Mouse (Mus musculus) embryonic facial prominence, embryonic 14.5 days (tissue): Measurements from ENCODE around the gene Cnih1. TPM values are rescaled to one million over a fixed set of nuclear protein-coding genes. Genes with fewer than 3 reads are reported as not detected.
"Not testable (repeated sequence)": the region's sequence is repeated elsewhere in the genome, so short reads cannot be mapped to it uniquely, and the experiment has no call there.

ENCODE experiments used
- ATAC-seq: fragments of 200-750 bp; cut with Nextera tagmentation; 2 replicates; pipeline ENCODE4 v1.8.0; 2017; ENCODE audit warnings: low read depth, moderate number of reproducible peaks, moderate TSS enrichment
- DNase-seq: peaks from one replicate; pipeline ENCODE4 v3.0.0-alpha.2; 2015; ENCODE audit warnings: low spot score
- H3K27ac ChIP-seq: fragments of 300-500 bp; sonication (generic); replicated peaks from 2 replicates; pipeline ENCODE4 v1.5.1; 2014; ENCODE audit warnings: low read depth, mild to moderate bottlenecking, low read length, moderate library complexity
- H3K27me3 ChIP-seq: fragments of 300-500 bp; sonication (generic); replicated peaks from 2 replicates; pipeline ENCODE4 v1.6.1; 2014; ENCODE audit warnings: low read length; ENCODE audit not compliant: control insufficient read depth, insufficient read depth
- H3K36me3 ChIP-seq: fragments of 300-500 bp; sonication (generic); 2 replicates; pipeline ENCODE4 v1.6.1; 2014; ENCODE audit warnings: low read length, mixed read lengths; ENCODE audit not compliant: control insufficient read depth, insufficient read depth
- H3K4me1 ChIP-seq: fragments of 300-500 bp; sonication (generic); 2 replicates; pipeline ENCODE4 v1.6.1; 2014; ENCODE audit warnings: antibody characterized with exemption, low read length; ENCODE audit not compliant: control insufficient read depth, insufficient read depth
- H3K4me2 ChIP-seq: fragments of 300-500 bp; sonication (generic); 2 replicates; pipeline ENCODE4 v1.6.1; 2014; ENCODE audit warnings: low read depth, mild to moderate bottlenecking, low read length, moderate library complexity, mixed read lengths
- H3K4me3 ChIP-seq: fragments of 300-500 bp; sonication (generic); 2 replicates; pipeline ENCODE4 v1.5.1; 2014; ENCODE audit warnings: low read depth, mild to moderate bottlenecking, low read length
- H3K9ac ChIP-seq: fragments of 300-500 bp; sonication (generic); 2 replicates; pipeline ENCODE4 v1.6.1; 2014; ENCODE audit warnings: low read depth, mild to moderate bottlenecking, low read length, moderate library complexity, mixed read lengths
- H3K9me3 ChIP-seq: fragments of 300-500 bp; sonication (generic); 2 replicates; pipeline ENCODE4 v1.6.1; 2016; ENCODE audit warnings: low read length; ENCODE audit not compliant: control insufficient read depth
- WGBS: fragments of 180-500 bp; shearing (Covaris S2); extraction: QIAGEN DNeasy Blood & Tissue Kit; methylation state at CpG from one replicate; pipeline ENCODE4 v1.1.7; 2014; 5-methylcytosine and 5-hydroxymethylcytosine counted together
- polyA plus RNA-seq: library from polyadenylated mRNA; unstranded; fragments of >200 nt; fragmentation: Nextera tagmentation; extraction: Ambion mirVana; gene quantifications from 2 replicates; pipeline ENCODE4 v1.2.1, GENCODE M21; 2014

Gene Cnih1
- polyA plus RNA-seq, 1 experiment from 2014 or later: 214 TPM

GRCm38 (mm10) chr14:46821271-46821872, 33.2 kb upstream of the Cnih1 start:
- Histone ChIP-seq H3K4me3 (peak overlapping the region; percentile 81), H3K4me2 (peak overlapping the region; percentile 91), H3K9ac (peak overlapping the region; percentile 90), H3K9me3 (no peaks in the 10 kb centered on the region), H3K27me3 (0 out of 2 replicates have a peak, but pooled peaks cover 4% of the 10 kb centered on the region), H3K27ac (peak overlapping the region; percentile 91), H3K4me1 (peaks cover 13% of the 10 kb centered on the region), H3K36me3 (peaks cover 11% of the 10 kb centered on the region; the same call in 1 of the 2 replicates)
- DNase-seq (peak; percentile 26), ATAC-seq (no peak)
- WGBS: 0% methylated on average over 11 of the region's 11 CpGs

DNA sequence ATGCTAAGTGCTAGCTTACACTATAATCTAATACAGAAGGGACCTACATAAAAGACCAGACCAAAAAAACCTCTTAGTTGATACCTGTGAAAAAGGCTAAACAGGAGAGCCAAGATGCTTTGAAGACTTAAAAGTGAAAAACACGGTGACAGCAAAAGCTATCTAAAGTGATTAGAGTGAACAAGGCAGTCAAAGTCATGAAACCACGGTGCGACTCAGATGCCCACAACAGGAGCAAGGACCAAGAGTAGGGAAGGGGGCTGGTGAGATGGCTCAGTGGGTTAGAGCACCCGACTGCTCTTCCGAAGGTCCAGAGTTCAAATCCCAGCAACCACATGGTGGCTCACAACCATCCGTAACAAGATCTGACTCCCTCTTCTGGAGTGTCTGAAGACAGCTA, 31.8 kb upstream of the Cnih1 start:
- H3K27me3 ChIP-seq, H3K9ac ChIP-seq, H3K27ac ChIP-seq, ATAC-seq, H3K9me3 ChIP-seq, H3K4me3 ChIP-seq, DNase-seq, H3K4me2 ChIP-seq: not testable (repeated sequence)
- WGBS: 97% methylated on average over 5 of the region's 6 CpGs
- peaks cover 23% of the 10 kb centered on the region for H3K36me3 ChIP-seq
- peaks cover 13% of the 10 kb centered on the region for H3K4me1 ChIP-seq

- no peak overlapping the region for H3K27ac ChIP-seq
- peaks cover 13% of the 10 kb centered on the region for H3K4me1 ChIP-seq
- no peak overlapping the region for H3K9ac ChIP-seq
- DNase-seq (no peak), ATAC-seq (no peak)
- no peak overlapping the region for H3K4me3 ChIP-seq
- WGBS: 89% methylated on average over 7 of the region's 7 CpGs
- H3K36me3 ChIP-seq: peaks cover 32% of the 10 kb centered on the region
- H3K4me2 ChIP-seq: no peak overlapping the region
- H3K27me3 ChIP-seq: 0 out of 2 replicates have a peak, but pooled peaks cover 2% of the 10 kb centered on the region
- no peaks in the 10 kb centered on the region for H3K9me3 ChIP-seq
Measured at GRCm38 (mm10) chr14:46818743-46819142, 30.5 kb upstream of the Cnih1 start.

DNA sequence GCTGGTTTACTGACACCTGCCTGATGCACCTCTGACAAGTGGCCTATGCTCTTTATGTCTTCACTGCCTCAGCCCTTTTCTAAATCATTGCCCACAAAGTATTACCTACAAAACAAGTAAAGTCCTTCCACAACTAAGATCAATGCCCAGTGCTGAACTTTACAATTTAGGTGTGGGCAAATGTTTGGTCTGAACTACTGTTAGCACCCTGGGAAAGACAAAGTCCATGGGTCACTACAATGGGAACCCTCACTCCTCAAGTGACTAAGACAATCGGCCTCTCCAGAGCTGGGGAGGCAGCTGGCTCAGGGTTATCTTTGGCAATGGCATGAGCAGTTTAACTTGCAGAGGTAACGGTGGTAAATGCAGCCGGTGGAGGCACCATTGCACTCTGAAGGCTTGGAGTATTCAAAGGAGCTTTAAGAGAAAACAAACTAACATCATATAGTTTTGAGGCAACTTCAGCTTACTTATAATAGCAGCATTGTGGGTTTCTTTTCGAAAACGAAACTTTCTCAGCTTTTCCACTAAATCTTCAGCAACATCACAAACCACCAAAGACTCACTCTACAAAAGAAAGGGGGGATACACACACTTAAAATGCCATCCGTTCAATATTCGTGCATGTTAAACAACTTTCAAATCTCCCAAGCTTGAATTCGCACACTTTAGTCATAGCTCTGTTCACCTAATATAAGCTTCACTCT, 28.9 kb upstream of the Cnih1 start:
- DNase-seq: no peak
- H3K4me3 ChIP-seq: no peak overlapping the region
- peaks cover 13% of the 10 kb centered on the region for H3K4me1 ChIP-seq
- H3K4me2 ChIP-seq: no peak overlapping the region
- H3K9me3 ChIP-seq: no peaks in the 10 kb centered on the region
- no peak overlapping the region for H3K9ac ChIP-seq
- no peaks in the 10 kb centered on the region for H3K27me3 ChIP-seq
- H3K36me3 ChIP-seq: peaks cover 45% of the 10 kb centered on the region
- 92% methylated on average over 8 of the region's 8 CpGs for WGBS
- no peak overlapping the region for H3K27ac ChIP-seq
- no peak for ATAC-seq

- ATAC-seq: no peak
- no peak for DNase-seq
- Histone ChIP-seq H3K27ac (no peak overlapping the region), H3K4me2 (no peak overlapping the region), H3K9me3 (no peaks in the 10 kb centered on the region), H3K4me1 (peaks cover 12% of the 10 kb centered on the region), H3K27me3 (no peaks in the 10 kb centered on the region), H3K4me3 (no peak overlapping the region), H3K36me3 (peaks cover 57% of the 10 kb centered on the region), H3K9ac (no peak overlapping the region)
- WGBS: 85% methylated on average over 6 of the region's 6 CpGs
Measured at GRCm38 (mm10) chr14:46815640-46816039, 27.4 kb upstream of the Cnih1 start.

DNA sequence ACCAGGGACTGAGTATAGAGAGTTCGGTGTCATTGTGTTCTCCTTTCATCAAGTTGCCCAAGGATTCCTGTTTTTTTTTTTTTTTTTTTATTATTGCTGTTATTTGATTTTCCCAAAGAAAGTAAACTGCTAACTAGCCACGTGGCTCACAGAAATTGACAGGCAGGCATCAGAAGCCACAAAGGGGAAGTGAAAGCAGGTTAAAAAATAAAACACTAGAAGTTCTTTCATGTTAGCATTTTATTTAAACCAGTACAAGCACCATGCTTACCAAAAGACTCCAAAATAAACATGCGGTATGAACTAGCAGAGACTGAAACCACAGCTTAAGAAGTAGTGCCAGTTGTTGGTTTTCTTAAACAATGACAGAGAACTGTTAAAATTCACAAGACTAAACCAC, 19.7 kb upstream of the Cnih1 start:
- Histone ChIP-seq H3K4me3 (no peak overlapping the region), H3K4me2 (no peak overlapping the region), H3K27ac (no peak overlapping the region), H3K36me3 (peaks cover 37% of the 10 kb centered on the region), H3K4me1 (no peaks in the 10 kb centered on the region), H3K27me3 (no peaks in the 10 kb centered on the region), H3K9me3 (no peaks in the 10 kb centered on the region), H3K9ac (no peak overlapping the region)
- no peak for DNase-seq
- no peak for ATAC-seq
- WGBS: 64% methylated on average over 3 of the region's 3 CpGs

DNA sequence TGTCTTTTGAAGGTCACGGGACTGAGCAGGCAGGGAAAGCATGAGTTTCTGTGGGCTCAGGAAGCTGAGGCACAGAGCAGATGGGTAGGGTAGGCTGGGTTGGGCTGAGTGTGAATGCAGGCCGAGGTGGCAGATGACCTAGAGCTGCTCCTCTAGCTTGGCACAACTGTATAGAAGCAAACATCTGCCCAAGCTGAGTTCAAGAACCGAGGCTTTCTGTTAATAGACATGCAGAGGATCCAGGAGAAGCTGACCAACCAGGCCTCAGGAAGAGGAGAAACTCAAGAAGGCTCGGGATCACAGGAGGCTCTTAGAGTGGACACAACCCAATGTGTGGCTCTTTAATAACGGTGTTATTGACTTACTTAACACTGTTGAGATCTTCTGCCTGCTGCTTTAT, 18.0 kb upstream of the Cnih1 start:
- no peaks in the 10 kb centered on the region for H3K27me3 ChIP-seq
- H3K36me3 ChIP-seq: peaks cover 26% of the 10 kb centered on the region
- 86% methylated on average over 5 of the region's 5 CpGs for WGBS
- no peak overlapping the region for H3K4me2 ChIP-seq
- no peak overlapping the region for H3K4me3 ChIP-seq
- H3K9me3 ChIP-seq: no peaks in the 10 kb centered on the region
- no peak overlapping the region for H3K27ac ChIP-seq
- DNase-seq: no peak
- no peak for ATAC-seq
- no peaks in the 10 kb centered on the region for H3K4me1 ChIP-seq
- no peak overlapping the region for H3K9ac ChIP-seq

DNA sequence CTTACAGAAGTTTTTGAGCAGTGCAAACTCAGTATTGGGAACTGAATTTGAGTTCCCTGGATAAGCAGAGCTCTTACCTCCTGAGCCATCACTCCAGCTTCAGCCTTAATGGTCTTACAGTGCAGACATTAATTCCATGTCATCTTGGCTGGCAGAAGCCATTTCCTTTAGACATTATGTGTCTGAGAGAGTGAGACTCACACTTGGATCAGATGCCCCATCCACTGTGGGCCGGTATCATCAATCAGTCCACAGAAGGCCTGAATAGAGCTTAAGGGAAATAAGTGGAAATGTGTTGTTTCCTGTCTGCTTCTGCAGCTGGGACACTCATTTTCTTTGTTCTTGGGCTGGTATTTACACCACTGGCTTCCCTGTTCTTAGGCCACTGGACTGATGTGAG, 15.6 kb upstream of the Cnih1 start:
- Histone ChIP-seq H3K9ac (no peak overlapping the region), H3K4me2 (no peak overlapping the region), H3K4me3 (no peak overlapping the region), H3K9me3 (no peaks in the 10 kb centered on the region), H3K27ac (no peak overlapping the region), H3K27me3 (no peaks in the 10 kb centered on the region), H3K4me1 (no peaks in the 10 kb centered on the region), H3K36me3 (peaks cover 11% of the 10 kb centered on the region; the same call in 1 of the 2 replicates)
- DNase-seq: no peak
- ATAC-seq: no peak
- WGBS: 86% methylated on average over 1 of the region's 1 CpGs

GRCm38 (mm10) chr14:46803259-46803658, 15.0 kb upstream of the Cnih1 start:
- DNase-seq: no peak
- Histone ChIP-seq H3K9ac (no peak overlapping the region), H3K9me3 (no peaks in the 10 kb centered on the region), H3K27ac (no peak overlapping the region), H3K36me3 (peaks cover 11% of the 10 kb centered on the region; the same call in 1 of the 2 replicates), H3K4me3 (no peak overlapping the region), H3K4me2 (no peak overlapping the region), H3K4me1 (no peaks in the 10 kb centered on the region), H3K27me3 (no peaks in the 10 kb centered on the region)
- no peak for ATAC-seq
- 77% methylated on average over 4 of the region's 4 CpGs for WGBS
